Mouse (Mus musculus) testis, postnatal 14 days (tissue): ENCODE data around the gene Phtf2.
"Not testable (repeated sequence)": the region's sequence is repeated elsewhere in the genome, so short reads cannot be mapped to it uniquely, and the experiment has no call there.

ENCODE experiments used
- DNase-seq: peaks from one replicate; pipeline ENCODE4 v3.0.0; 2021; ENCODE audit warnings: low spot score

The Phtf2 gene

GRCm38 (mm10) chr5:20864216-20864969 lies 17.5 kb downstream of the Phtf2 start:
- DNase-seq = no peak

- no peak for DNase-seq
Measured at GRCm38 (mm10) chr5:20861901-20862300, 20.0 kb downstream of the Phtf2 start.

- no peak for DNase-seq
Measured at GRCm38 (mm10) chr5:20860565-20860964, 21.4 kb downstream of the Phtf2 start.

GRCm38 (mm10) chr5:20858404-20858803 lies 23.5 kb downstream of the Phtf2 start:
- no peak for DNase-seq

GRCm38 (mm10) chr5:20855066-20855465 lies 26.9 kb downstream of the Phtf2 start:
- DNase-seq = no peak

GRCm38 (mm10) chr5:20847010-20847409 lies 34.9 kb downstream of the Phtf2 start:
- no peak for DNase-seq

- no peak for DNase-seq
Measured at GRCm38 (mm10) chr5:20843816-20844215, 38.1 kb downstream of the Phtf2 start.

GRCm38 (mm10) chr5:20843405-20843804 lies 38.5 kb downstream of the Phtf2 start:
- DNase-seq = no peak

- no peak for DNase-seq
Measured at GRCm38 (mm10) chr5:20837082-20837481, 44.8 kb downstream of the Phtf2 start.

GRCm38 (mm10) chr5:20834399-20834798 lies 47.5 kb downstream of the Phtf2 start:
- DNase-seq = no peak

- DNase-seq = no peak
Measured at GRCm38 (mm10) chr5:20831433-20831832, 50.5 kb downstream of the Phtf2 start.

GRCm38 (mm10) chr5:20830717-20831116 lies 51.2 kb downstream of the Phtf2 start:
- DNase-seq = no peak

GRCm38 (mm10) chr5:20821647-20822046 lies 60.3 kb downstream of the Phtf2 start:
- DNase-seq = no peak

GRCm38 (mm10) chr5:20821122-20821521 lies 60.8 kb downstream of the Phtf2 start:
- DNase-seq = no peak

- no peak for DNase-seq
Measured at GRCm38 (mm10) chr5:20815094-20815493, 66.8 kb downstream of the Phtf2 start.

- no peak for DNase-seq
Measured at GRCm38 (mm10) chr5:20810449-20810848, 71.5 kb downstream of the Phtf2 start.

GRCm38 (mm10) chr5:20795932-20796331 lies 86.0 kb downstream of the Phtf2 start:
- DNase-seq = no peak

- DNase-seq = no peak
Measured at GRCm38 (mm10) chr5:20791793-20792554, 90.0 kb downstream of the Phtf2 start.

- not testable (repeated sequence) for DNase-seq
Measured at GRCm38 (mm10) chr5:20786471-20786870, 95.5 kb downstream of the Phtf2 start.

GRCm38 (mm10) chr5:20781116-20781515 lies 100.8 kb downstream of the Phtf2 start:
- DNase-seq = no peak

- no peak for DNase-seq
Measured at GRCm38 (mm10) chr5:20779191-20779590, 102.7 kb downstream of the Phtf2 start.

GRCm38 (mm10) chr5:20778274-20778984 lies 103.5 kb downstream of the Phtf2 start:
- DNase-seq = no peak

- no peak for DNase-seq
Measured at GRCm38 (mm10) chr5:20773341-20773740, 108.6 kb downstream of the Phtf2 start.
